Mouse (Mus musculus): ENCODE measurements around the gene Tdrkh. TPM values are rescaled to one million over a fixed set of nuclear protein-coding genes. Genes with fewer than 3 reads are reported as not detected.

Gene Tdrkh
- polyA plus RNA-seq, 1 experiment, result 2.6 TPM

DNA sequence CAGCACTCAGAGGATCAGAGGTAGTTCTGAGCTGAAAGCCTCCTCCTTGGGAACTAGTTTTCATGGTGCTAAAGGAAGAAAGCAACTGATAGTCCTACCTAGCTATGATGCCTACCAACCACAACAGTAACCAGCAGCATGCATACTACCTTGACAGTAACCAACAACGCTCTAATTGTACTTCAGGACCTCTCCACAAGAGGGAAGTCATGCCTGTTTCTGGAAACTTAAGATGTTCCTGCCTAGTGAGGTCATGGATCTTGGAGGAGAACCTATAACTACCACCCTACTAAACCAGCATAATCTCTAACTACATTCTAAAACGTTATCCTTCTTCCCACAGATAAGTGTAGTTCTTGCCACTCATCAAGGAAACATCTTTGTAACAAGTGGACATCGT, 28.1 kb downstream of the Tdrkh start:
- peak; percentile 24 for DNase-seq
- no peak overlapping the region for H3K27ac ChIP-seq (ENCODE audit: control insufficient read depth, insufficient read depth, low read length)
- no peaks in the 10 kb centered on the region for H3K27me3 ChIP-seq (ENCODE audit: control insufficient read depth, insufficient read depth, low read length)
- WGBS, result 45% methylated on average over 3 of the region's 3 CpGs
- no peak overlapping the region for H3K4me3 ChIP-seq (ENCODE audit: control insufficient read depth, insufficient read depth, low read length)
- TF ChIP-seq POLR2A (IDR thresholded peaks at IDR 0.05; ENCODE audit: control insufficient read depth, extremely low read depth, insufficient read depth, low read length, poor library complexity), result no peak
- peaks cover 5% of the 10 kb centered on the region for H3K4me1 ChIP-seq (replicated peaks; ENCODE audit: control insufficient read depth, insufficient read depth, low read length)
- H3K36me3 ChIP-seq (ENCODE audit: control insufficient read depth, insufficient read depth, low read length), result peaks cover 16% of the 10 kb centered on the region

DNA sequence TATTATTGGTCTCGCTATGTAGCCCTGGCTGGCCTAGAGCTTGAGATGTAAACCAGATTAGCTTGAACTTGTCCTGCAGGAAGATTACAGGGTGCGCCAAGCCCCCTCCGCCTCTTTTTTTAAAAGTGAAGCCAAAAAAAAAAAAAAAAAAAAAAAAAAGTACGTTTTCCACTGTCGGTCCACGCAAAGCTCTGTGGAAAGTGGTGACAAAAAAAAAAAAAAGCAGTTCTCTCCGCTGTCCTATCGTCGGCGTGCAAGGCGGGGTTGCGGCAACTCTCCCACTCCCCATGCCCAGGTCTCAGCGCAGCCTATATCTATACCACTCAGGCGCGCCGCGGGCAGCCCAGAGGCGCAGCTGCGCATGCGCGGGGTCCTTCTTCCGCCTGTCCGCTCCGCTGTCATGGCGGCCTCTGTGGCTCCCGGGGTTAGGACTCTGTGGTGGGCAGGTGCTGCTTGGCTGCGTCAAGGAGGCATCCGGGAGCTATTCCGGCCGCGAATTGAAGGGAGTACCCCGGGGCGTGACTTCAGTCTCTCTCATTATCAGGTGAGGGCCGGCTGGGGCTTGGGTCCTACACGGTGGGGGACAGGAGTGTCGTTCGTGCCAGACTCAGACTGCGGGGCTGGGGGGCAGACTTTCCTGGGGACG, 30.0 kb downstream of the Tdrkh start, which contains the start of gene Mrpl9:
Mrpl9 (plus strand) TSS at position 368 of the 646 bp plus-strand sequence.
- TF ChIP-seq CTCF (IDR thresholded peaks at IDR 0.05; ENCODE audit: borderline replicate concordance, control insufficient read depth, extremely low read depth, insufficient read depth, low read length, poor library complexity) (peak; percentile 57; the same call in 1 of the 2 replicates), POLR2A (IDR thresholded peaks at IDR 0.05; ENCODE audit: control insufficient read depth, extremely low read depth, insufficient read depth, low read length, poor library complexity) (peak; percentile 88)
- Histone ChIP-seq H3K4me1 (replicated peaks; ENCODE audit: control insufficient read depth, insufficient read depth, low read length) (peaks cover 5% of the 10 kb centered on the region), H3K27me3 (ENCODE audit: control insufficient read depth, insufficient read depth, low read length) (no peaks in the 10 kb centered on the region), H3K4me3 (ENCODE audit: control insufficient read depth, insufficient read depth, low read length) (peak within 1 kb of the TSS; percentile 60), H3K36me3 (ENCODE audit: control insufficient read depth, insufficient read depth, low read length) (peaks cover 35% of the 10 kb centered on the region), H3K27ac (ENCODE audit: control insufficient read depth, insufficient read depth, low read length) (no peak within 1 kb of the TSS)
- DNase-seq, result peak; percentile 98
- WGBS, result 2% methylated on average over 39 of the region's 39 CpGs

DNA sequence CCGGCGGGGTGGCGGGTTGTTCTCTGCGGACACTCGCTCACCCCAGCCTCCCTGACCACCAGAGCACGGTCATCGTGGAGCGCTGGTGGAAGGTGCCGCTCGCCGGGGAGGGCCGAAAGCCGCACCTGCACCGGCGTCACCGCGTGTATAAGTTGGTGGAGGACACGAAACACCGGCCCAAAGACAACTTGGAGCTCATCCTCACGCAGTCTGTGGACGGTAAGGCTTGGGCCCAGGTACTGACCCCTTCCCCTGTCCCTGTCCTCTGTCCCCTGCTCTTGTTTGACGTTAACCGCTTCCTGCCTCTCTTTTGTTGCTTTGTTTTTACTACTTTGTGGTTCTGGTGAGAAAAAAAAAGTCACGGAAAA, 30.5 kb downstream of the Tdrkh start, which contains the start of gene Oaz3:
Oaz3 (minus strand) TSS at position 319 of the 368 bp plus-strand sequence.
- Histone ChIP-seq H3K27ac (ENCODE audit: control insufficient read depth, insufficient read depth, low read length) (no peak within 1 kb of the TSS), H3K4me3 (ENCODE audit: control insufficient read depth, insufficient read depth, low read length) (peak within 1 kb of the TSS; percentile 60)
- DNase-seq, result no peak

GRCm38 (mm10) chr3:94449377-94449776, 36.3 kb downstream of the Tdrkh start:
- TF ChIP-seq POLR2A (IDR thresholded peaks at IDR 0.05; ENCODE audit: control insufficient read depth, extremely low read depth, insufficient read depth, low read length, poor library complexity), result no peak
- no peak for TF ChIP-seq CTCF (IDR thresholded peaks at IDR 0.05; ENCODE audit: borderline replicate concordance, control insufficient read depth, extremely low read depth, insufficient read depth, low read length, poor library complexity)
- DNase-seq, result no peak
- Histone ChIP-seq H3K4me1 (replicated peaks; ENCODE audit: control insufficient read depth, insufficient read depth, low read length) (peaks cover 1% of the 10 kb centered on the region), H3K4me3 (ENCODE audit: control insufficient read depth, insufficient read depth, low read length) (no peak overlapping the region), H3K27me3 (ENCODE audit: control insufficient read depth, insufficient read depth, low read length) (no peaks in the 10 kb centered on the region), H3K36me3 (ENCODE audit: control insufficient read depth, insufficient read depth, low read length) (peaks cover 53% of the 10 kb centered on the region), H3K27ac (ENCODE audit: control insufficient read depth, insufficient read depth, low read length) (no peak overlapping the region)
- WGBS, result 94% methylated on average over 2 of the region's 2 CpGs

More for the DNA sequence above, 30.5 kb downstream of the Tdrkh start, which contains the start of gene Oaz3:
- under 1% methylated on average over 24 of the region's 24 CpGs for WGBS
- Histone ChIP-seq H3K36me3 (ENCODE audit: control insufficient read depth, insufficient read depth, low read length) (peaks cover 40% of the 10 kb centered on the region), H3K4me1 (replicated peaks; ENCODE audit: control insufficient read depth, insufficient read depth, low read length) (peaks cover 5% of the 10 kb centered on the region), H3K27me3 (ENCODE audit: control insufficient read depth, insufficient read depth, low read length) (no peaks in the 10 kb centered on the region)
- TF ChIP-seq CTCF (IDR thresholded peaks at IDR 0.05; ENCODE audit: borderline replicate concordance, control insufficient read depth, extremely low read depth, insufficient read depth, low read length, poor library complexity) (no peak), POLR2A (IDR thresholded peaks at IDR 0.05; ENCODE audit: control insufficient read depth, extremely low read depth, insufficient read depth, low read length, poor library complexity) (no peak)

- no peaks in the 10 kb centered on the region for H3K27me3 ChIP-seq (ENCODE audit: control insufficient read depth, insufficient read depth, low read length)
- H3K4me3 ChIP-seq (ENCODE audit: control insufficient read depth, insufficient read depth, low read length), result 0 out of 2 replicates have a peak overlapping the region, but pooled peaks have one; percentile 16
- peak; percentile 76 for DNase-seq
- H3K27ac ChIP-seq (ENCODE audit: control insufficient read depth, insufficient read depth, low read length), result no peak overlapping the region
- whole genome bisulfite sequencing, result 3% methylated on average over 12 of the region's 12 CpGs
- TF ChIP-seq POLR2A (IDR thresholded peaks at IDR 0.05; ENCODE audit: control insufficient read depth, extremely low read depth, insufficient read depth, low read length, poor library complexity) (no peak), CTCF (IDR thresholded peaks at IDR 0.05; ENCODE audit: borderline replicate concordance, control insufficient read depth, extremely low read depth, insufficient read depth, low read length, poor library complexity) (peak; percentile 68; the same call in 1 of the 2 replicates)
- H3K4me1 ChIP-seq (replicated peaks; ENCODE audit: control insufficient read depth, insufficient read depth, low read length), result no peaks in the 10 kb centered on the region; the same call in 1 of the 2 replicates
- H3K36me3 ChIP-seq (ENCODE audit: control insufficient read depth, insufficient read depth, low read length), result no peaks in the 10 kb centered on the region
These were observed 43.5 kb downstream of the Tdrkh start for GRCm38 (mm10) chr3:94456529-94457000.

GRCm38 (mm10) chr3:94457055-94457454, 44.0 kb downstream of the Tdrkh start:
- Histone ChIP-seq H3K4me1 (replicated peaks; ENCODE audit: control insufficient read depth, insufficient read depth, low read length) (no peaks in the 10 kb centered on the region; the same call in 1 of the 2 replicates), H3K4me3 (ENCODE audit: control insufficient read depth, insufficient read depth, low read length) (no peak overlapping the region), H3K27ac (ENCODE audit: control insufficient read depth, insufficient read depth, low read length) (no peak overlapping the region), H3K36me3 (ENCODE audit: control insufficient read depth, insufficient read depth, low read length) (no peaks in the 10 kb centered on the region), H3K27me3 (ENCODE audit: control insufficient read depth, insufficient read depth, low read length) (no peaks in the 10 kb centered on the region)
- TF ChIP-seq POLR2A (IDR thresholded peaks at IDR 0.05; ENCODE audit: control insufficient read depth, extremely low read depth, insufficient read depth, low read length, poor library complexity), result no peak
- no peak for TF ChIP-seq CTCF (IDR thresholded peaks at IDR 0.05; ENCODE audit: borderline replicate concordance, control insufficient read depth, extremely low read depth, insufficient read depth, low read length, poor library complexity)
- WGBS, result 89% methylated on average over 3 of the region's 3 CpGs
- DNase-seq, result no peak
